Mouse (Mus musculus) E14TG2a.4 (cell line): ENCODE results near the gene Insig2.

ENCODE experiments used
- H3K27me3 ChIP-seq: 2 replicates; pipeline ENCODE4 v1.6.1; 2014; ENCODE audit warnings: low read length, control low read depth; ENCODE audit not compliant: insufficient read depth
- H3K36me3 ChIP-seq: 2 replicates; pipeline ENCODE4 v1.6.1; 2014; ENCODE audit warnings: low read length, control low read depth; ENCODE audit not compliant: insufficient read depth
- H3K4me1 ChIP-seq: replicated peaks from 2 replicates; pipeline ENCODE4 v1.6.1; 2014; ENCODE audit warnings: low read depth, low read length, control low read depth
- H3K4me3 ChIP-seq: replicated peaks from 2 replicates; pipeline ENCODE4 v1.5.1; 2014; ENCODE audit warnings: mild to moderate bottlenecking, low read length
- H3K9me3 ChIP-seq: 2 replicates; pipeline ENCODE4 v1.6.1; 2014; ENCODE audit warnings: low read length, control low read depth
- CTCF ChIP-seq: conservative IDR thresholded peaks from 2 replicates; pipeline ENCODE4 v1.5.1; 2014; ENCODE audit warnings: low read length
- NANOG ChIP-seq: IDR thresholded peaks from 2 replicates; pipeline ENCODE4 v1.6.1; 2014; ENCODE audit warnings: borderline replicate concordance, low read length, mixed read lengths
- POU5F1 ChIP-seq: IDR thresholded peaks from 2 replicates; pipeline ENCODE4 v1.6.1; 2014; ENCODE audit warnings: low read length, borderline replicate concordance

Gene Insig2

GRCm38 (mm10) chr1:121313181-121313580 lies 19.2 kb downstream of the Insig2 start:
- Histone ChIP-seq H3K9me3 (no peaks in the 10 kb centered on the region), H3K4me3 (no peak overlapping the region), H3K27me3 (no peaks in the 10 kb centered on the region), H3K4me1 (no peaks in the 10 kb centered on the region), H3K36me3 (peaks cover 14% of the 10 kb centered on the region)
- TF ChIP-seq POU5F1: no peak
- TF ChIP-seq CTCF: no peak
- TF ChIP-seq NANOG: no peak

- TF ChIP-seq NANOG: no peak
- TF ChIP-seq CTCF: no peak
- TF ChIP-seq POU5F1: no peak
- Histone ChIP-seq H3K27me3 (no peaks in the 10 kb centered on the region), H3K36me3 (peaks cover 14% of the 10 kb centered on the region), H3K9me3 (no peaks in the 10 kb centered on the region), H3K4me1 (no peaks in the 10 kb centered on the region), H3K4me3 (no peak overlapping the region)
Observed at GRCm38 (mm10) chr1:121312326-121312725, 20.1 kb downstream of the Insig2 start.

- TF ChIP-seq NANOG (no peak), CTCF (no peak), POU5F1 (no peak)
- H3K9me3 ChIP-seq: no peaks in the 10 kb centered on the region
- H3K4me3 ChIP-seq: no peak overlapping the region
- H3K4me1 ChIP-seq: no peaks in the 10 kb centered on the region
- no peaks in the 10 kb centered on the region for H3K36me3 ChIP-seq
- H3K27me3 ChIP-seq: no peaks in the 10 kb centered on the region
Observed at GRCm38 (mm10) chr1:121296717-121297255, 35.6 kb downstream of the Insig2 start.

GRCm38 (mm10) chr1:121293571-121293970 lies 38.8 kb downstream of the Insig2 start:
- H3K36me3 ChIP-seq: no peaks in the 10 kb centered on the region
- TF ChIP-seq POU5F1 (no peak), CTCF (no peak), NANOG (no peak)
- H3K4me1 ChIP-seq: peaks cover 2% of the 10 kb centered on the region
- H3K9me3 ChIP-seq: no peaks in the 10 kb centered on the region
- H3K27me3 ChIP-seq: no peaks in the 10 kb centered on the region
- no peak overlapping the region for H3K4me3 ChIP-seq

- Histone ChIP-seq H3K27me3 (no peaks in the 10 kb centered on the region), H3K4me3 (no peak overlapping the region), H3K9me3 (no peaks in the 10 kb centered on the region), H3K36me3 (no peaks in the 10 kb centered on the region), H3K4me1 (peaks cover 4% of the 10 kb centered on the region)
- no peak for TF ChIP-seq CTCF
- no peak for TF ChIP-seq NANOG
- no peak for TF ChIP-seq POU5F1
Observed at GRCm38 (mm10) chr1:121290841-121291240, 41.5 kb downstream of the Insig2 start.

- Histone ChIP-seq H3K9me3 (no peaks in the 10 kb centered on the region), H3K36me3 (no peaks in the 10 kb centered on the region), H3K27me3 (no peaks in the 10 kb centered on the region), H3K4me3 (no peak overlapping the region), H3K4me1 (peaks cover 4% of the 10 kb centered on the region)
- TF ChIP-seq CTCF (no peak), NANOG (no peak), POU5F1 (no peak)
Observed at GRCm38 (mm10) chr1:121290340-121290739, 42.0 kb downstream of the Insig2 start.

- no peak overlapping the region for H3K4me3 ChIP-seq
Observed at GRCm38 (mm10) chr1:121284197-121284596, 48.2 kb downstream of the Insig2 start.

GRCm38 (mm10) chr1:121280501-121280900 lies 51.9 kb downstream of the Insig2 start:
- H3K9me3 ChIP-seq: no peaks in the 10 kb centered on the region
- H3K36me3 ChIP-seq: no peaks in the 10 kb centered on the region
- TF ChIP-seq CTCF: no peak
- no peak for TF ChIP-seq NANOG
- TF ChIP-seq POU5F1: no peak
- no peaks in the 10 kb centered on the region for H3K27me3 ChIP-seq
- H3K4me1 ChIP-seq: no peaks in the 10 kb centered on the region
- H3K4me3 ChIP-seq: no peak overlapping the region

More at GRCm38 (mm10) chr1:121284197-121284596, 48.2 kb downstream of the Insig2 start:
- no peak for TF ChIP-seq NANOG
- no peak for TF ChIP-seq CTCF
- TF ChIP-seq POU5F1: no peak
- no peaks in the 10 kb centered on the region for H3K27me3 ChIP-seq
- H3K4me1 ChIP-seq: peaks cover 4% of the 10 kb centered on the region
- H3K36me3 ChIP-seq: no peaks in the 10 kb centered on the region
- no peaks in the 10 kb centered on the region for H3K9me3 ChIP-seq

GRCm38 (mm10) chr1:121278370-121278769 lies 54.0 kb downstream of the Insig2 start:
- Histone ChIP-seq H3K36me3 (no peaks in the 10 kb centered on the region), H3K4me3 (no peak overlapping the region), H3K9me3 (no peaks in the 10 kb centered on the region), H3K4me1 (0 out of 2 replicates have a peak, but pooled peaks cover 3% of the 10 kb centered on the region), H3K27me3 (no peaks in the 10 kb centered on the region)
- TF ChIP-seq NANOG (no peak), CTCF (no peak), POU5F1 (no peak)
